Mouse (Mus musculus) left cerebral cortex, adult 18-20 months (tissue): ENCODE data around the gene Syngr1. TPM values are rescaled to one million over a fixed set of nuclear protein-coding genes. Genes with fewer than 3 reads are reported as not detected.
A peak's percentile ranks its signal among the peaks of the same experiment; 100 is the strongest.

Experiments used
- DNase-seq, 2 experiments: peaks; one replicate each; pipeline ENCODE4 v3.0.0; 2021 to 2022; ENCODE audit warnings: low spot score in 2 of 2, mixed read lengths in 1 of 2
- long read RNA-seq, 2 experiments: library from polyadenylated mRNA; stranded (forward); transcript quantifications; one replicate each; pipeline ENCODE4 v2.0.0; 2021
- total RNA-seq, 2 experiments: library from RNA; stranded (reverse); gene quantifications; 2 replicates each; pipeline ENCODE4 v1.2.3; 2021

Gene Syngr1
- total RNA-seq: 100 to 1,000 TPM; 421 to 438 TPM
- long read RNA-seq, experiment 1, full-length matches to known transcripts: 61 of 271 reads
- long read RNA-seq, experiment 1, partial matches to known transcripts: 206 of 271 reads
- long read RNA-seq, experiment 1, other reads (novel, unspliced or antisense): 4 of 271 reads
- long read RNA-seq, experiment 2, full-length matches to known transcripts: 73 of 233 reads
- long read RNA-seq, experiment 2, partial matches to known transcripts: 1 of 233 reads
- long read RNA-seq, experiment 2, other reads (novel, unspliced or antisense): 159 of 233 reads

- peak; percentile 85 to 86 for DNase-seq
Measured at GRCm38 (mm10) chr15:80091121-80091955, at the start of gene Syngr1, which contains the start of gene Rpl3. Gene Syngr1 (plus strand): TSS chr15:80091334. Gene Rpl3 (minus strand): TSS chr15:80091868.

- no peak for DNase-seq
Measured at GRCm38 (mm10) chr15:80042152-80042551, 49.0 kb upstream of the Syngr1 start.

GRCm38 (mm10) chr15:80044249-80044648, 46.9 kb upstream of the Syngr1 start:
- no peak for DNase-seq

- no peak for DNase-seq
Measured at GRCm38 (mm10) chr15:80045749-80046148, 45.4 kb upstream of the Syngr1 start.

GRCm38 (mm10) chr15:80047242-80047641, 43.9 kb upstream of the Syngr1 start:
- DNase-seq: no peak

GRCm38 (mm10) chr15:80047973-80048372, 43.2 kb upstream of the Syngr1 start:
- no peak for DNase-seq

- DNase-seq: no peak
Measured at GRCm38 (mm10) chr15:80050093-80050492, 41.0 kb upstream of the Syngr1 start.

- DNase-seq: no peak
Measured at GRCm38 (mm10) chr15:80051092-80051761, 39.9 kb upstream of the Syngr1 start.

GRCm38 (mm10) chr15:80051782-80052181, 39.4 kb upstream of the Syngr1 start:
- DNase-seq: no peak

GRCm38 (mm10) chr15:80053381-80054033, 37.6 kb upstream of the Syngr1 start:
- no peak for DNase-seq

GRCm38 (mm10) chr15:80054034-80054710, 37.0 kb upstream of the Syngr1 start:
- no peak for DNase-seq

- no peak for DNase-seq
Measured at GRCm38 (mm10) chr15:80058151-80058550, 33.0 kb upstream of the Syngr1 start.

- DNase-seq: no peak
Measured at GRCm38 (mm10) chr15:80059606-80060005, 31.5 kb upstream of the Syngr1 start.

GRCm38 (mm10) chr15:80060356-80061070, 30.6 kb upstream of the Syngr1 start:
- DNase-seq: no peak

- DNase-seq: no peak
Measured at GRCm38 (mm10) chr15:80061071-80061550, 30.0 kb upstream of the Syngr1 start.

- DNase-seq: no peak
Measured at GRCm38 (mm10) chr15:80062339-80062738, 28.8 kb upstream of the Syngr1 start.

- DNase-seq: no peak
Measured at GRCm38 (mm10) chr15:80062821-80063220, 28.3 kb upstream of the Syngr1 start.

- no peak for DNase-seq
Measured at GRCm38 (mm10) chr15:80064965-80065364, 26.2 kb upstream of the Syngr1 start.

GRCm38 (mm10) chr15:80065414-80065813, 25.7 kb upstream of the Syngr1 start:
- DNase-seq: no peak

- no peak for DNase-seq
Measured at GRCm38 (mm10) chr15:80066538-80066937, 24.6 kb upstream of the Syngr1 start.
